Mouse (Mus musculus): ENCODE data around the gene Ift122.

DNA sequence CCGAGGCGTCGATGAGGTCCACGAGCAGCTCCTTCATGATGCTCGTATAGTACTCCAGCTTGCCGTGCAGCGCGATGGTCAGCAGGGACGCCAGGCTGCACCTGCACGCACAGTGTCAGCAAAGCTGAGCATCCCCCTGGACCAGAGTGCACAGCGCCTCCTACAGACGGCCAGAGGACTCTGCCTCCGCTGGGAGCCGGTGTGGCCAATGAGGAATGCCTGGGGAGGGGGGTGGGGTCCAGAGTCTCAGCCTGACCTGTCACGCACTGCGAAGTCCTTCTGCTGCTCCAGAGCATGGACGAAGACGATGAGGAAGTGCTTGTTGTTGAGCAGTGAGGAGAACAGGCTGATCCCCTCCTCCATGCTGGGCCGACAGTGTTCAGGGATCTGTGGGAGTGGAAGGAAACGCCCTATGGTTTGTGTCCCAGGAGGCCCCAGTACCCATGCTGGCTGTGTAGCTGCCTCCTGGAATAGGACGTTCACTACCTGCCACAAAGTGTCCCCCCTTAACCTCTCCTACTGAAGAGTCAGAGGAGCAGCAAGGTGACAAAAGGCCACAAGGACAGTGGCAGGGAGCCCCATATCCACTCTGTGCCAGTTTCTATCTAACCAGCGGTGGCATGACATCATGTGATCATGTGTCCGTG, 109.3 kb downstream of the Ift122 start:
- TF ChIP-seq TAL1 (IDR thresholded peaks at IDR 0.05; ENCODE audit: low read length) (no peak), GATA1 (IDR thresholded peaks at IDR 0.05; ENCODE audit: low read length) (no peak)

Data from erythroblast, embryonic 14.5 days (primary cell).